Mouse (Mus musculus): Measurements from ENCODE around the gene Popdc2. TPM values are rescaled to one million over a fixed set of nuclear protein-coding genes. Genes with fewer than 3 reads are reported as not detected.
"Not testable (repeated sequence)": the region's sequence is repeated elsewhere in the genome, so short reads cannot be mapped to it uniquely, and the experiment has no call there.

The Popdc2 gene
- polyA plus RNA-seq (2014; fragmentation: Nextera tagmentation; extraction: Ambion mirVana) = 16.8 and 19.6 TPM in 2 replicates

DNA sequence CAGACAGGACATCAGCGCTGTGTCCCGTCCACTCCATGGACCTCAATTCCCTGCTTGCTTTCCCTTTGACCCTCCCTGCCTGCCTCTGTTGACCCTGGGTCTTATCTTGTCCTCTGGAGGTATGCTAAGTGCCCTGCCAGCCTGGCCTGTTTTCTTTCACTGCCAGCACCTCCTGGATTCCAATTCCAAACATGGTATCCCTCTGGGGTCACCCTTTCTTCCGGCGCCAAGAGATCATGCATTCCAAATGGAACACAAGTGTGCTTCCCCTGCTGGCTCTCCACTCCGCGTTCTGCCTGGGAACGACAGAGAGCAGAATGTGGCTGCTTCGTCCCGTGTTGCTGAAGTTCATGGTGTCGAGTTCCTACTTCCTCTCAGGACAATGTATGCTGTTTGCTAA lies at the start of gene Popdc2:
Gene Popdc2, plus strand, starts transcription at position 277 of the 400 bp plus-strand sequence.
- H3K9me3 ChIP-seq (ENCODE audit: control insufficient read depth, low read length) = no peaks in the 10 kb centered on the region
- H3K27me3 ChIP-seq (replicated peaks; ENCODE audit: control insufficient read depth, insufficient read depth, low read length) = no peaks in the 10 kb centered on the region
- peaks cover 13% of the 10 kb centered on the region; the same call in 1 of the 2 replicates for H3K4me1 ChIP-seq (replicated peaks; ENCODE audit: control insufficient read depth, insufficient read depth, low read length)
- DNase-seq (ENCODE audit: low spot score) (no peak), ATAC-seq (replicated peaks; ENCODE audit: low FRiP score, low TSS enrichment, low read depth) (no peak)
- peak within 1 kb of the TSS; percentile 38 for H3K4me2 ChIP-seq (ENCODE audit: low read length)
- peak within 1 kb of the TSS; percentile 30 for H3K4me3 ChIP-seq (ENCODE audit: low read depth, low read length)
- no peaks in the 10 kb centered on the region for H3K36me3 ChIP-seq (ENCODE audit: control insufficient read depth, insufficient read depth, low read length)
- WGBS = 17% methylated on average over 10 of the region's 10 CpGs
- H3K27ac ChIP-seq (ENCODE audit: low read depth) = peak within 1 kb of the TSS; percentile 70; the same call in 1 of the 2 replicates
- peak within 1 kb of the TSS; percentile 27 for H3K9ac ChIP-seq (ENCODE audit: low read length)

DNA sequence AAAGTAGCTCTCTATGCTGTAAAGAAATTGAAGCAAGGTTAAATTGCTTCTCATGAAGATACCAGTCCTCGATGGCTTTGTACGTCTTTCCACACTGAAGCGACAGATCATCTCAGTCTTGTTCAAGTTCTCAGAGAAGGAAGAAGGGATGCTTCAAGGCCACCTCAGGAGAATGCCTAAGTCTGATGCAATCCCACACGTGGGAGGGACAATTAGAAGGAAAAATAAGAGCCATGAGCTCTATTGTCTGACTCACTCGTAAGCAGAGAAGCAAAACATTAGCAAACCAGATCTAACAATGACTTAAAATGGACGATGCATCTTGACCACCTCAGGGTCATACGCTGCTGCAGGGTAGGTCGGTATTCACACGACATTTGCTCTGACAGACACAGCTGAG lies 43.5 kb upstream of the Popdc2 start:
- Histone ChIP-seq H3K9ac (ENCODE audit: low read length) (no peak overlapping the region), H3K27ac (ENCODE audit: low read depth) (no peak overlapping the region), H3K27me3 (replicated peaks; ENCODE audit: control insufficient read depth, insufficient read depth, low read length) (no peaks in the 10 kb centered on the region), H3K4me1 (replicated peaks; ENCODE audit: control insufficient read depth, insufficient read depth, low read length) (no peaks in the 10 kb centered on the region), H3K36me3 (ENCODE audit: control insufficient read depth, insufficient read depth, low read length) (no peaks in the 10 kb centered on the region), H3K4me3 (ENCODE audit: low read depth, low read length) (no peak overlapping the region), H3K4me2 (ENCODE audit: low read length) (no peak overlapping the region), H3K9me3 (ENCODE audit: control insufficient read depth, low read length) (0 out of 2 replicates have a peak, but pooled peaks cover 3% of the 10 kb centered on the region)
- 76% methylated on average over 9 of the region's 9 CpGs for WGBS
- ATAC-seq (replicated peaks; ENCODE audit: low FRiP score, low TSS enrichment, low read depth) (no peak), DNase-seq (ENCODE audit: low spot score) (no peak)

DNA sequence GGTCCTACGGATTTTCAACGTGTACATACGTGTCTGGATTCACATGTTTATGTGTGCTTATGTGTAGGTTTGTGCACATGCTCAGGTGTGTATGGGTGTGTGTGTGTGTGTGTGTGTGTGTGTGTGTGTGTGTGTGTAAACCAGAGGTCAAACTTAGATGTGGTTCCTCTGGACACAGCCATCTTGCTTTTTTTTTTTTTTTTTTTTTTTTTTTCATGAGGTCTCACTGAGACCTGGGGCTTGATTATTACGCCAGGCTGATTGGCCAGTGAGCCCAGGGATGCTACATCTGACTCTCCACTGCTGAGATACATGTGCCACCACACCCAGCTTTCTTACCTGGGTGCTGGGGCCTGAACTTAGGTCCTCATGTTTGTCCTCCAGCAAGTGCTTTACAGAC lies 42.9 kb upstream of the Popdc2 start:
- H3K36me3 ChIP-seq (ENCODE audit: control insufficient read depth, insufficient read depth, low read length) = no peaks in the 10 kb centered on the region
- H3K4me3 ChIP-seq (ENCODE audit: low read depth, low read length) = no peak overlapping the region
- no peak for DNase-seq (ENCODE audit: low spot score)
- H3K4me2 ChIP-seq (ENCODE audit: low read length) = no peak overlapping the region
- WGBS = 86% methylated on average over 4 of the region's 4 CpGs
- ATAC-seq (replicated peaks; ENCODE audit: low FRiP score, low TSS enrichment, low read depth) = no peak
- no peaks in the 10 kb centered on the region for H3K27me3 ChIP-seq (replicated peaks; ENCODE audit: control insufficient read depth, insufficient read depth, low read length)
- 0 out of 2 replicates have a peak, but pooled peaks cover 3% of the 10 kb centered on the region for H3K9me3 ChIP-seq (ENCODE audit: control insufficient read depth, low read length)
- no peak overlapping the region for H3K27ac ChIP-seq (ENCODE audit: low read depth)
- no peaks in the 10 kb centered on the region for H3K4me1 ChIP-seq (replicated peaks; ENCODE audit: control insufficient read depth, insufficient read depth, low read length)
- no peak overlapping the region for H3K9ac ChIP-seq (ENCODE audit: low read length)

DNA sequence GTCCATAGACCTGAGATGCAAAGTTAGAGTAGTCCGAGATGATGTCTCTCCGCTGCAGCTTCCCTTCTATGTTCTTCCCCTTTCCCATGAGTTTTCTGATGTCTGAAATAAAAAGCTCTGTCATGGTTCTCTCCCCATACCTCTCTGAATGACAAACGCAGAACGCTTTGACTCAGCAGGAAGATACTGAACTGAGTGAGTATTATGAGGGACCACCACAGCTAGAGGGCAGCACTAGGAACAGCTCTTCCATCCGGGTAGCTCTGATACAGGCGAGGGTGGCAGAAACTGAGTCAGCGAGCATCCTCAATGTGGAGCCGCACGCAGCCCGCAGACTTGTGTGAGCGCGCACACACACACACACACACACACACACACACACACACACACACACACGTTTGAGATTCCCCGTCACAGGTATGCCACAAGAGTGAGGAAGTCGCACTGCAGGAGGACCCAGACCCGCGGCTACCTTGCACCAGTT lies 40.5 kb upstream of the Popdc2 start:
- Histone ChIP-seq H3K4me2 (ENCODE audit: low read length) (peak overlapping the region; percentile 33; the same call in 1 of the 2 replicates), H3K36me3 (ENCODE audit: control insufficient read depth, insufficient read depth, low read length) (no peaks in the 10 kb centered on the region), H3K27me3 (replicated peaks; ENCODE audit: control insufficient read depth, insufficient read depth, low read length) (no peaks in the 10 kb centered on the region), H3K27ac (ENCODE audit: low read depth) (no peak overlapping the region), H3K4me3 (ENCODE audit: low read depth, low read length) (no peak overlapping the region), H3K9ac (ENCODE audit: low read length) (no peak overlapping the region), H3K4me1 (replicated peaks; ENCODE audit: control insufficient read depth, insufficient read depth, low read length) (no peaks in the 10 kb centered on the region), H3K9me3 (ENCODE audit: control insufficient read depth, low read length) (no peaks in the 10 kb centered on the region)
- 0 out of 2 replicates have a peak, but pooled peaks have one; percentile 27 for ATAC-seq (replicated peaks; ENCODE audit: low FRiP score, low TSS enrichment, low read depth)
- DNase-seq (ENCODE audit: low spot score) = peak; percentile 59
- 33% methylated on average over 17 of the region's 17 CpGs for WGBS

DNA sequence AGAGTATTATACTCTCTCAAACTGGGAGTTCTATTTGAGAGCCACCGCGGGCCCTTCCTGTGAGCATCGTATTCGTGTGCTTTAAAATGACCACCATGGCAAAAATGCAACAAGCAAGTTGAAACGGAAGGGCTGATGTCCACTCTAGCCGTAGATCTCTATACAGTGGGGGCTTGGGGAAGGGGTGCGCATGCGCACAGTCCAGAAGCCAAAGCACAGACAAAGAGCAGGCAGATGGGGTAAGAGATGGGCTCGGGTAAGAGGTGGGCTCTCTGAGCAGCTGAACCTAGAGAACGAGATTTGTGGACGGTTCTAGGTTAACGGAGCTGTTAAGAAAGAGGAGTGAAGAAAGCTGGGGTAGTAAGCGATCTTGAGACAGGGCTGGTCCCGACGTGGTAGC lies 37.7 kb upstream of the Popdc2 start:
- no peak for ATAC-seq (replicated peaks; ENCODE audit: low FRiP score, low TSS enrichment, low read depth)
- Histone ChIP-seq H3K4me3 (ENCODE audit: low read depth, low read length) (no peak overlapping the region), H3K9me3 (ENCODE audit: control insufficient read depth, low read length) (0 out of 2 replicates have a peak, but pooled peaks cover under 1% of the 10 kb centered on the region), H3K36me3 (ENCODE audit: control insufficient read depth, insufficient read depth, low read length) (no peaks in the 10 kb centered on the region), H3K9ac (ENCODE audit: low read length) (no peak overlapping the region), H3K27ac (ENCODE audit: low read depth) (no peak overlapping the region), H3K4me2 (ENCODE audit: low read length) (no peak overlapping the region), H3K4me1 (replicated peaks; ENCODE audit: control insufficient read depth, insufficient read depth, low read length) (no peaks in the 10 kb centered on the region), H3K27me3 (replicated peaks; ENCODE audit: control insufficient read depth, insufficient read depth, low read length) (no peaks in the 10 kb centered on the region)
- WGBS = 89% methylated on average over 15 of the region's 15 CpGs
- no peak for DNase-seq (ENCODE audit: low spot score)

DNA sequence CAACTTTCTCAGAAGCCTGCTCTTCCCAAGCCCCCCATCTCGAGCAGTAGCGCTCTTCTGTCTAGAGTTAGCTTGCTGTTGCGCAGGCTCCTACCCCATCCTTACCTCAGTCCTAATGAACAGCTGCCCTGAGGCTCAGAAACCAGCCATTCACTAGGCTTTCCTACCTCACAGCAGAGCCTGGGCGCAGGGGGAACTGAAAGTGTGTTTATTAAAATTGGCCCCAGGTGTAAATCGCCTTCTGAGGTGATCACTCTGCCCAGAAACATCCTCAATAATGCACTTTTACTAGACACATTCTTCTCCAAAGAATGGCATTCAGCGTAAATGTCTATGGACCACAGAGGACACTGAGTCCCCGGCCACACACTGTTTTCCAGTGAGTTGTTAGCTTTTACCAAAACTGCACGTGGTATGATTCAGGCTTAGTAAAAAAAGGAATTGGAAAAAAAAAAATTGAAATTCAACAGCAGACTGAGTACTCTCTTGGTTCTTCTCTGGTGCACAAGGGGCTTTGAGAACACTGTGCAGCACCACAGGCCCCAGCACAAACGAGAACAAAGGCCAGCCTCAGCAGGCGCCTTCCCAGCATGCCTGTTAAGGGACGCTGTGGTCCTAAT lies 35.1 kb upstream of the Popdc2 start:
- WGBS = 85% methylated on average over 11 of the region's 11 CpGs
- no peak overlapping the region for H3K27ac ChIP-seq (ENCODE audit: low read depth)
- no peak overlapping the region for H3K4me2 ChIP-seq (ENCODE audit: low read length)
- no peak for DNase-seq (ENCODE audit: low spot score)
- no peaks in the 10 kb centered on the region for H3K4me1 ChIP-seq (replicated peaks; ENCODE audit: control insufficient read depth, insufficient read depth, low read length)
- ATAC-seq (replicated peaks; ENCODE audit: low FRiP score, low TSS enrichment, low read depth) = no peak
- H3K27me3 ChIP-seq (replicated peaks; ENCODE audit: control insufficient read depth, insufficient read depth, low read length) = no peaks in the 10 kb centered on the region
- no peaks in the 10 kb centered on the region for H3K36me3 ChIP-seq (ENCODE audit: control insufficient read depth, insufficient read depth, low read length)
- no peak overlapping the region for H3K9ac ChIP-seq (ENCODE audit: low read length)
- 0 out of 2 replicates have a peak, but pooled peaks cover 2% of the 10 kb centered on the region for H3K9me3 ChIP-seq (ENCODE audit: control insufficient read depth, low read length)
- H3K4me3 ChIP-seq (ENCODE audit: low read depth, low read length) = no peak overlapping the region

DNA sequence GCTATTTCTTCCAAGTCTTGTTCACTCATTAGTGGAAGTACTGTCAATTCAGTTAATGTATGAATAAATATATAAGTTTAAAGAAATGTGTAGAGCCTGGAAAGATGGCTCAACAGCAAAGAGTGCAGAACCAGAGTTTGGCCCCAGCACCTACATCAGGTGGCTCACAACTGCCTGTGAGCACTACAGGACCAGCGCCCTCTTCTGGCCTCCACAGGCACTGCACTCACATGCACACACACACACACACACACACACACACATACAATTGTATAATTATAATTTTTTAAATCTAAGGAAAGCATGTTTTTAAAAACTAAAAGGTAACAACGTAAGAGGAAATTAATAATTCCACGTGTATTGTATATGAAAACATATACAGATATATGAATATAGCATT lies 32.7 kb upstream of the Popdc2 start:
- no peaks in the 10 kb centered on the region for H3K27me3 ChIP-seq (replicated peaks; ENCODE audit: control insufficient read depth, insufficient read depth, low read length)
- ATAC-seq (replicated peaks; ENCODE audit: low FRiP score, low TSS enrichment, low read depth) = no peak
- DNase-seq (ENCODE audit: low spot score) = no peak
- no peak overlapping the region for H3K4me3 ChIP-seq (ENCODE audit: low read depth, low read length)
- H3K9ac ChIP-seq (ENCODE audit: low read length) = no peak overlapping the region
- H3K27ac ChIP-seq (ENCODE audit: low read depth) = no peak overlapping the region
- 84% methylated on average over 3 of the region's 3 CpGs for WGBS
- 0 out of 2 replicates have a peak, but pooled peaks cover 2% of the 10 kb centered on the region for H3K9me3 ChIP-seq (ENCODE audit: control insufficient read depth, low read length)
- no peak overlapping the region for H3K4me2 ChIP-seq (ENCODE audit: low read length)
- H3K36me3 ChIP-seq (ENCODE audit: control insufficient read depth, insufficient read depth, low read length) = no peaks in the 10 kb centered on the region
- no peaks in the 10 kb centered on the region for H3K4me1 ChIP-seq (replicated peaks; ENCODE audit: control insufficient read depth, insufficient read depth, low read length)

DNA sequence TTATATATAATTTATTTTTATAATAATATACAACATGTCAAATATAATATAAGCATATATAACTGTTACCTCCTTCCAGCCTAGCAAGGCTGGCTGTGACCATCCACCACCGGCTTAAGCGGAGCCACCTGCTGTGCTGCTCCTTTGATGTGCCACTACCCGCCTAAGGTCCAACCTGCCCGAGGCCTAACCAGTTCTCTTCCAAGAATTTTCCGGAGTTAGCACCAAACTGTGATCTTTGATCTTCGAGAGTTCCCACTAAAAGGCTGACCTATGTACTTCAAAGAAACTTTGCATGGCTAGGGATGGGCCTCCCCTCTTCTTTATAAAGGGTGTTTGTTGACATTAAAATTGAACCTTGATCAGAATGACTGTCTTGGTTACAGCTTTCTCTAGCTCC lies 27.6 kb upstream of the Popdc2 start:
- DNase-seq (ENCODE audit: low spot score) = no peak
- 28% methylated on average over 6 of the region's 6 CpGs for WGBS
- no peak overlapping the region for H3K4me3 ChIP-seq (ENCODE audit: low read depth, low read length)

DNA sequence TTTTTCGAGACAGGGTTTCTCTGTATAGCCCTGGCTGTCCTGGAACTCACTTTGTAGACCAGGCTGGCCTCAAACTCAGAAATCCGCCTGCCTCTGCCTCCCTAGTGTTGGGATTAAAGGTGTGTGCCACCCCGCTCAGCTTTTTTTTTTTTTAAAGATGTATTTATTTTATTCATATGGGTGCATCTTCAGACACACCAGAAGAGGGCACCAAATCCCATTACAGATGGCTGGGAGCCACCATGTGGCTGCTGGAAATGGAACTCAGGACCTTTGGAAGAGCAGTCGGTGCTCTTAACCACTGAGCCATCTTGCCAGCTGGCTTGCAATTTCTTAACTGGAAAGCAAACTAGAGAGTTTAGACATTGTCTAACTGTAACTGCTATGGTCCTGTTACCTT lies 23.9 kb upstream of the Popdc2 start:
- H3K9ac ChIP-seq (ENCODE audit: low read length); H3K27me3 ChIP-seq (replicated peaks; ENCODE audit: control insufficient read depth, insufficient read depth, low read length); H3K9me3 ChIP-seq (ENCODE audit: control insufficient read depth, low read length); H3K4me1 ChIP-seq (replicated peaks; ENCODE audit: control insufficient read depth, insufficient read depth, low read length); ATAC-seq (replicated peaks; ENCODE audit: low FRiP score, low TSS enrichment, low read depth); H3K27ac ChIP-seq (ENCODE audit: low read depth); H3K4me3 ChIP-seq (ENCODE audit: low read depth, low read length); H3K4me2 ChIP-seq (ENCODE audit: low read length); DNase-seq (ENCODE audit: low spot score); H3K36me3 ChIP-seq (ENCODE audit: control insufficient read depth, insufficient read depth, low read length): not testable (repeated sequence)
- 86% methylated on average over 4 of the region's 4 CpGs for WGBS

More for the DNA sequence above, 27.6 kb upstream of the Popdc2 start:
- H3K4me1 ChIP-seq (replicated peaks; ENCODE audit: control insufficient read depth, insufficient read depth, low read length) = no peaks in the 10 kb centered on the region
- H3K27ac ChIP-seq (ENCODE audit: low read depth) = no peak overlapping the region
- ATAC-seq (replicated peaks; ENCODE audit: low FRiP score, low TSS enrichment, low read depth) = no peak
- no peaks in the 10 kb centered on the region for H3K27me3 ChIP-seq (replicated peaks; ENCODE audit: control insufficient read depth, insufficient read depth, low read length)
- no peaks in the 10 kb centered on the region for H3K36me3 ChIP-seq (ENCODE audit: control insufficient read depth, insufficient read depth, low read length)
- H3K9ac ChIP-seq (ENCODE audit: low read length) = no peak overlapping the region
- 0 out of 2 replicates have a peak, but pooled peaks cover under 1% of the 10 kb centered on the region for H3K9me3 ChIP-seq (ENCODE audit: control insufficient read depth, low read length)
- H3K4me2 ChIP-seq (ENCODE audit: low read length) = no peak overlapping the region

Data from intestine, embryonic 14.5 days (tissue).